Mouse (Mus musculus) CD4-positive, CD25-positive, alpha-beta regulatory T cell, adult 4 months (primary cell): ENCODE measurements around the gene Ghsr. TPM values are rescaled to one million over a fixed set of nuclear protein-coding genes. Genes with fewer than 3 reads are reported as not detected.
"Not testable (repeated sequence)": the region's sequence is repeated elsewhere in the genome, so short reads cannot be mapped to it uniquely, and the experiment has no call there.

Source experiments
- ATAC-seq: one replicate; pipeline ENCODE4 v1.8.0; 2017
- polyA plus RNA-seq, 2 experiments: library from polyadenylated mRNA; unstranded; fragments of 100-300 nt; shearing (Covaris generic); gene quantifications; one replicate each; pipeline ENCODE4 v1.2.1; 2017

Gene Ghsr
- polyA plus RNA-seq: not detected

GRCm38 (mm10) chr3:27371276-27371621, at the start of gene Ghsr:
Gene Ghsr, plus strand, starts transcription at chr3:27371351.
- ATAC-seq: no peak

GRCm38 (mm10) chr3:27322591-27322990, 48.6 kb upstream of the Ghsr start:
- peak; percentile 63 for ATAC-seq

- no peak for ATAC-seq
These were observed 47.6 kb upstream of the Ghsr start for GRCm38 (mm10) chr3:27323551-27323950.

GRCm38 (mm10) chr3:27326633-27327191, 44.4 kb upstream of the Ghsr start:
- peak; percentile 13 for ATAC-seq

GRCm38 (mm10) chr3:27330706-27331105, 40.4 kb upstream of the Ghsr start:
- ATAC-seq: peak; percentile 72

GRCm38 (mm10) chr3:27338437-27338836, 32.7 kb upstream of the Ghsr start:
- ATAC-seq: peak; percentile 89

- ATAC-seq: no peak
These were observed 32.3 kb upstream of the Ghsr start for GRCm38 (mm10) chr3:27338887-27339286.

- no peak for ATAC-seq
These were observed 30.4 kb upstream of the Ghsr start for GRCm38 (mm10) chr3:27340757-27341156.

- no peak for ATAC-seq
These were observed 28.7 kb upstream of the Ghsr start for GRCm38 (mm10) chr3:27342462-27342861.

- ATAC-seq: peak; percentile 99
These were observed 25.6 kb upstream of the Ghsr start for GRCm38 (mm10) chr3:27345526-27345925.

GRCm38 (mm10) chr3:27348462-27348861, 22.7 kb upstream of the Ghsr start:
- no peak for ATAC-seq

- no peak for ATAC-seq
These were observed 20.0 kb upstream of the Ghsr start for GRCm38 (mm10) chr3:27351105-27351504.

- no peak for ATAC-seq
These were observed 11.9 kb upstream of the Ghsr start for GRCm38 (mm10) chr3:27359100-27359720.

GRCm38 (mm10) chr3:27370125-27370524, 1.0 kb upstream of the Ghsr start:
- ATAC-seq: no peak

GRCm38 (mm10) chr3:27370582-27371275, 422 bp upstream of the Ghsr start:
- no peak for ATAC-seq

GRCm38 (mm10) chr3:27371725-27372650, 837 bp downstream of the Ghsr start:
- no peak for ATAC-seq

GRCm38 (mm10) chr3:27374396-27374795, 3.2 kb downstream of the Ghsr start:
- no peak for ATAC-seq

GRCm38 (mm10) chr3:27377935-27378334, 6.8 kb downstream of the Ghsr start:
- no peak for ATAC-seq

- no peak for ATAC-seq
These were observed 13.7 kb downstream of the Ghsr start for GRCm38 (mm10) chr3:27384836-27385235.

GRCm38 (mm10) chr3:27389923-27390322, 18.8 kb downstream of the Ghsr start:
- no peak for ATAC-seq

- not testable (repeated sequence) for ATAC-seq
These were observed 29.8 kb downstream of the Ghsr start for GRCm38 (mm10) chr3:27400996-27401395.

GRCm38 (mm10) chr3:27406440-27406839, 35.3 kb downstream of the Ghsr start:
- ATAC-seq: no peak

GRCm38 (mm10) chr3:27408564-27408963, 37.4 kb downstream of the Ghsr start:
- no peak for ATAC-seq
